Mouse (Mus musculus): ENCODE results near the gene 4930539E08Rik.

The 4930539E08Rik gene

GRCm38 (mm10) chr17:28896095-28896780 lies 18.9 kb downstream of the 4930539E08Rik start:
- peak; percentile 64 for DNase-seq (ENCODE audit: extremely low read depth, low read depth)

- peak; percentile 86 for DNase-seq (ENCODE audit: extremely low read depth, low read depth)
Observed at GRCm38 (mm10) chr17:28895217-28895875, 19.8 kb downstream of the 4930539E08Rik start.

- peak; percentile 88 for DNase-seq (ENCODE audit: extremely low read depth, low read depth)
Observed at GRCm38 (mm10) chr17:28894050-28894767, 20.9 kb downstream of the 4930539E08Rik start.

- no peak for DNase-seq (ENCODE audit: extremely low read depth, low read depth)
Observed at GRCm38 (mm10) chr17:28886266-28886665, 28.9 kb downstream of the 4930539E08Rik start.

GRCm38 (mm10) chr17:28885231-28885630 lies 29.9 kb downstream of the 4930539E08Rik start:
- no peak for DNase-seq (ENCODE audit: extremely low read depth, low read depth)

- DNase-seq (ENCODE audit: extremely low read depth, low read depth): no peak
Observed at GRCm38 (mm10) chr17:28883941-28884516, 31.1 kb downstream of the 4930539E08Rik start.

- DNase-seq (ENCODE audit: extremely low read depth, low read depth): peak; percentile 35
Observed at GRCm38 (mm10) chr17:28882810-28883209, 32.3 kb downstream of the 4930539E08Rik start.

- peak; percentile 67 for DNase-seq (ENCODE audit: extremely low read depth, low read depth)
Observed at GRCm38 (mm10) chr17:28882316-28882715, 32.8 kb downstream of the 4930539E08Rik start.

- peak; percentile 58 for DNase-seq (ENCODE audit: extremely low read depth, low read depth)
Observed at GRCm38 (mm10) chr17:28879931-28880391, 35.2 kb downstream of the 4930539E08Rik start.

- DNase-seq (ENCODE audit: extremely low read depth, low read depth): peak; percentile 11
Observed at GRCm38 (mm10) chr17:28876821-28877220, 38.3 kb downstream of the 4930539E08Rik start.

GRCm38 (mm10) chr17:28876331-28876730 lies 38.8 kb downstream of the 4930539E08Rik start:
- no peak for DNase-seq (ENCODE audit: extremely low read depth, low read depth)

- no peak for DNase-seq (ENCODE audit: extremely low read depth, low read depth)
Observed at GRCm38 (mm10) chr17:28875316-28875715, 39.8 kb downstream of the 4930539E08Rik start.

- no peak for DNase-seq (ENCODE audit: extremely low read depth, low read depth)
Observed at GRCm38 (mm10) chr17:28874825-28875224, 40.3 kb downstream of the 4930539E08Rik start.

GRCm38 (mm10) chr17:28874216-28874615 lies 40.9 kb downstream of the 4930539E08Rik start:
- no peak for DNase-seq (ENCODE audit: extremely low read depth, low read depth)

- no peak for DNase-seq (ENCODE audit: extremely low read depth, low read depth)
Observed at GRCm38 (mm10) chr17:28872322-28872721, 42.8 kb downstream of the 4930539E08Rik start.

- DNase-seq (ENCODE audit: extremely low read depth, low read depth): no peak
Observed at GRCm38 (mm10) chr17:28871831-28872230, 43.3 kb downstream of the 4930539E08Rik start.

GRCm38 (mm10) chr17:28870435-28870834 lies 44.7 kb downstream of the 4930539E08Rik start:
- no peak for DNase-seq (ENCODE audit: extremely low read depth, low read depth)

- DNase-seq (ENCODE audit: extremely low read depth, low read depth): no peak
Observed at GRCm38 (mm10) chr17:28869412-28870110, 45.6 kb downstream of the 4930539E08Rik start.

- DNase-seq (ENCODE audit: extremely low read depth, low read depth): no peak
Observed at GRCm38 (mm10) chr17:28867381-28867780, 47.7 kb downstream of the 4930539E08Rik start.

GRCm38 (mm10) chr17:28866921-28867320 lies 48.2 kb downstream of the 4930539E08Rik start:
- DNase-seq (ENCODE audit: extremely low read depth, low read depth): no peak

GRCm38 (mm10) chr17:28864464-28864863 lies 50.7 kb downstream of the 4930539E08Rik start:
- no peak for DNase-seq (ENCODE audit: extremely low read depth, low read depth)
